7 mouse cellular contexts compared by ENCODE assay signal in genomic region chr5:9419964-9420363, GRCm38 (mm10).
A peak's percentile ranks its signal among the peaks of the same experiment; 100 is the strongest.
DNase-seq lines count a peak whose midpoint lies in the region; ATAC-seq and TF ChIP-seq lines count a peak whose summit lies in the region.

No protein-coding gene starts in this region.

- peak; percentile 19 for DNase-seq in kidney, postnatal 10 days
- no peak for DNase-seq in kidney, postnatal 14 days
- DNase-seq in ZHBTc4 (ENCODE audit: low read depth, low spot score) = peak; percentile 34
- peak; percentile 5 for DNase-seq in embryonic facial prominence, embryonic 14.5 days (ENCODE audit: low spot score)
- peak; percentile 33 for DNase-seq in left cerebral cortex, postnatal 4 days
- DNase-seq in stomach, postnatal 0 days (ENCODE audit: low spot score) = peak; percentile 17

- no peak for TF ChIP-seq EP300 in stomach, postnatal 0 days (optimal IDR thresholded peaks at IDR 0.05)

- H3K27me3 ChIP-seq in embryonic facial prominence, embryonic 14.5 days (replicated peaks; ENCODE audit: control insufficient read depth, insufficient read depth, low read length) = no peaks in the 10 kb centered on the region
- no peaks in the 10 kb centered on the region for H3K27me3 ChIP-seq in stomach, postnatal 0 days (ENCODE audit: control insufficient read depth, insufficient read depth, low read length)

- WGBS in embryonic facial prominence, embryonic 14.5 days = 55% methylated on average over 1 of the region's 1 CpGs
- whole genome bisulfite sequencing in stomach, postnatal 0 days = 38% methylated on average over 1 of the region's 1 CpGs

- no peak overlapping the region for H3K4me2 ChIP-seq in embryonic facial prominence, embryonic 14.5 days (ENCODE audit: low read depth, low read length)
- no peak overlapping the region for H3K4me2 ChIP-seq in stomach, postnatal 0 days (replicated peaks; ENCODE audit: low read depth)

- no peak overlapping the region for H3K4me3 ChIP-seq in embryonic facial prominence, embryonic 14.5 days (ENCODE audit: low read depth, low read length)
- H3K4me3 ChIP-seq in stomach, postnatal 0 days (ENCODE audit: low read depth, low read length) = no peak overlapping the region

- ATAC-seq in embryonic facial prominence, embryonic 14.5 days (ENCODE audit: low read depth) = no peak
- ATAC-seq in stomach, postnatal 0 days (ENCODE audit: low FRiP score, low TSS enrichment) = no peak
- ATAC-seq in megakaryocyte, adult 5-6 weeks (ENCODE audit: poor library complexity, severe bottlenecking) = no peak

- no peaks in the 10 kb centered on the region for H3K36me3 ChIP-seq in embryonic facial prominence, embryonic 14.5 days (ENCODE audit: control insufficient read depth, insufficient read depth, low read length)
- H3K36me3 ChIP-seq in stomach, postnatal 0 days (ENCODE audit: control insufficient read depth, insufficient read depth, low read length) = no peaks in the 10 kb centered on the region

- no peaks in the 10 kb centered on the region for H3K4me1 ChIP-seq in embryonic facial prominence, embryonic 14.5 days (ENCODE audit: control insufficient read depth, insufficient read depth, low read length)
- no peaks in the 10 kb centered on the region for H3K4me1 ChIP-seq in stomach, postnatal 0 days (replicated peaks; ENCODE audit: control insufficient read depth, insufficient read depth)

- intact Hi-C loops in left cerebral cortex, postnatal 4 days (cut with DNase I) = no loop called here

- peak; percentile 69 for TF ChIP-seq CTCF in stomach, postnatal 0 days (IDR thresholded peaks at IDR 0.05; ENCODE audit: low read depth)

- H3K9ac ChIP-seq in embryonic facial prominence, embryonic 14.5 days (ENCODE audit: low read depth, low read length) = no peak overlapping the region
- H3K9ac ChIP-seq in stomach, postnatal 0 days (ENCODE audit: low read length) = no peak overlapping the region

- H3K27ac ChIP-seq in embryonic facial prominence, embryonic 14.5 days (replicated peaks; ENCODE audit: low read depth, low read length) = no peak overlapping the region
- H3K27ac ChIP-seq in stomach, postnatal 0 days (replicated peaks) = no peak overlapping the region

- H3K9me3 ChIP-seq in embryonic facial prominence, embryonic 14.5 days (ENCODE audit: control insufficient read depth, low read length) = no peaks in the 10 kb centered on the region
- H3K9me3 ChIP-seq in stomach, postnatal 0 days (ENCODE audit: control insufficient read depth, low read length) = no peaks in the 10 kb centered on the region
